Mouse (Mus musculus): ENCODE measurements around the gene Gm10974. TPM values are rescaled to one million over a fixed set of nuclear protein-coding genes. Genes with fewer than 3 reads are reported as not detected.

Gene Gm10974
- polyA plus RNA-seq, 2 experiments = not detected

DNA sequence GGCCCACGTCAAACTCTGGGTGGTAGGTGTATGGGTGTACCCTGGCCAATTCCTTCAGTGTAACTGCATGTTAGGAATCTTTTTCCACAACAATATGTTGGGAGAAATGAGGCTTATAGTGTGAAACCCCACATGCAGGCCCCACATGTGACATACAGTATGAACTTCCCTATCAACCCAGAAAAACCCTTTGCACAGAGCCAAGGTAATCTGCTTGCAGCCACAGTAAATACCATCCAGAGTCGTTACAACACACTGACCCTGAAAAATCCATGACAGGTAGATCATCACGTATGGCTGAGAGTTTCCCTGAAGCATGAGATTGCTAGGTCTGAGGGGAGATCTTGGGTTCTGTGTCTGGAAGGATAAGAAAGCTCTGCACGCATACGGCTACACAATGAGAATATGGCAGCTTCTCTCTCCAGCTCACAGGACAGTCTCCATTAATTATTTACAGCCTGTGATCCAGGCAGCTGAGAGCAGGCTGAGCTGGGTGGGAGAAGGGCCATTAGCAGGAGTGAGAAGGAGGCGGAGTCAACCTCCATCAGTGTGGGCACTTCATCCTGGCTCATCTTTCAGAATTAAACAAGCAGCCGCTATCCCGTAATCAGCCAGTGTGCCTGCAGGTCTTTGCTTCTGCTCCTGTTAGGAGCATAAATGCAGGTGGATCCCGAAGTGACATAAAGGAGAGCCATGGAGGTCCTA lies 18.6 kb upstream of the Gm10974 start:
- no peak overlapping the region for H3K4me3 ChIP-seq (replicated peaks; ENCODE audit: low read length)
- H3K9ac ChIP-seq (ENCODE audit: low read depth, low read length, severe bottlenecking) = no peak overlapping the region
- H3K4me1 ChIP-seq (ENCODE audit: control insufficient read depth, insufficient read depth, low read length) = peaks cover 3% of the 10 kb centered on the region; the same call in 1 of the 2 replicates
- H3K4me2 ChIP-seq (replicated peaks; ENCODE audit: low read depth, low read length, severe bottlenecking) = no peak overlapping the region
- H3K27ac ChIP-seq (replicated peaks; ENCODE audit: low read depth, low read length) = no peak overlapping the region
- DNase-seq (ENCODE audit: low spot score) (no peak), ATAC-seq (ENCODE audit: low FRiP score, low read depth) (no peak)
- H3K27me3 ChIP-seq (ENCODE audit: control insufficient read depth, insufficient read depth, low read length) = no peaks in the 10 kb centered on the region
- 42% methylated on average over 9 of the region's 9 CpGs for WGBS
- H3K36me3 ChIP-seq (ENCODE audit: control insufficient read depth, insufficient read depth, low read length) = no peaks in the 10 kb centered on the region
- no peak for TF ChIP-seq POLR2A (IDR thresholded peaks at IDR 0.05; ENCODE audit: borderline replicate concordance, extremely low read depth, insufficient read depth, insufficient read length)
- no peaks in the 10 kb centered on the region for H3K9me3 ChIP-seq (ENCODE audit: control insufficient read depth, low read length)

GRCm38 (mm10) chr7:66348588-66348987 lies 17.1 kb upstream of the Gm10974 start:
- no peak for TF ChIP-seq POLR2A (IDR thresholded peaks at IDR 0.05; ENCODE audit: borderline replicate concordance, extremely low read depth, insufficient read depth, insufficient read length)
- Histone ChIP-seq H3K9me3 (ENCODE audit: control insufficient read depth, low read length) (no peaks in the 10 kb centered on the region), H3K27ac (replicated peaks; ENCODE audit: low read depth, low read length) (no peak overlapping the region), H3K9ac (ENCODE audit: low read depth, low read length, severe bottlenecking) (no peak overlapping the region), H3K36me3 (ENCODE audit: control insufficient read depth, insufficient read depth, low read length) (no peaks in the 10 kb centered on the region), H3K4me1 (ENCODE audit: control insufficient read depth, insufficient read depth, low read length) (no peaks in the 10 kb centered on the region), H3K4me3 (replicated peaks; ENCODE audit: low read length) (no peak overlapping the region), H3K4me2 (replicated peaks; ENCODE audit: low read depth, low read length, severe bottlenecking) (no peak overlapping the region), H3K27me3 (ENCODE audit: control insufficient read depth, insufficient read depth, low read length) (no peaks in the 10 kb centered on the region)
- ATAC-seq (ENCODE audit: low FRiP score, low read depth) = no peak
- 74% methylated on average over 10 of the region's 10 CpGs for WGBS
- no peak for DNase-seq (ENCODE audit: low spot score)

- ATAC-seq (ENCODE audit: low FRiP score, low read depth) = no peak
- Histone ChIP-seq H3K36me3 (ENCODE audit: control insufficient read depth, insufficient read depth, low read length) (no peaks in the 10 kb centered on the region), H3K9me3 (ENCODE audit: control insufficient read depth, low read length) (no peaks in the 10 kb centered on the region), H3K27ac (replicated peaks; ENCODE audit: low read depth, low read length) (no peak overlapping the region), H3K27me3 (ENCODE audit: control insufficient read depth, insufficient read depth, low read length) (no peaks in the 10 kb centered on the region), H3K4me1 (ENCODE audit: control insufficient read depth, insufficient read depth, low read length) (no peaks in the 10 kb centered on the region), H3K9ac (ENCODE audit: low read depth, low read length, severe bottlenecking) (no peak overlapping the region), H3K4me2 (replicated peaks; ENCODE audit: low read depth, low read length, severe bottlenecking) (no peak overlapping the region), H3K4me3 (replicated peaks; ENCODE audit: low read length) (no peak overlapping the region)
- no peak for TF ChIP-seq POLR2A (IDR thresholded peaks at IDR 0.05; ENCODE audit: borderline replicate concordance, extremely low read depth, insufficient read depth, insufficient read length)
- WGBS = 51% methylated on average over 11 of the region's 11 CpGs
- DNase-seq (ENCODE audit: low spot score) = no peak
Measured at GRCm38 (mm10) chr7:66349670-66350069, 16.0 kb upstream of the Gm10974 start.

DNA sequence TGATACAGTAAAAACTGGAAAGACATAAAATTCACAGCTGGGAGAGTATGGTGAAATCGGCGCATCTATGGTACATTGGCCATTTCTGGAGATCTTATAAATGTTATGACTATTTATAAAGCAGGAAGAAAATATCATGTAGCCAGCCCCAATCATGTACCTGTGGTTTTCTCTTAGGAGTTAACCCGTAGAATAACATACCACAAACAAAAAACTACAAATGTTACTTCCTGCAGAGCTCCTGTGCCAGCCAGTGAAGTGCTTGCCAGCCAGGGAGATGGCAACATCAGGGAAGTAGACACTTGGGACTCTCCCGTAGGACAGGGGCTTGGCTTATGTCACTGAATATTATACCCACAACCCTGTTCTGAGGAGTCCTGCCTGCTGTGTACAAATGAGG lies 14.6 kb upstream of the Gm10974 start:
- no peak for ATAC-seq (ENCODE audit: low FRiP score, low read depth)
- Histone ChIP-seq H3K27me3 (ENCODE audit: control insufficient read depth, insufficient read depth, low read length) (no peaks in the 10 kb centered on the region), H3K4me3 (replicated peaks; ENCODE audit: low read length) (no peak overlapping the region), H3K36me3 (ENCODE audit: control insufficient read depth, insufficient read depth, low read length) (no peaks in the 10 kb centered on the region), H3K9ac (ENCODE audit: low read depth, low read length, severe bottlenecking) (no peak overlapping the region), H3K4me2 (replicated peaks; ENCODE audit: low read depth, low read length, severe bottlenecking) (no peak overlapping the region), H3K27ac (replicated peaks; ENCODE audit: low read depth, low read length) (no peak overlapping the region), H3K9me3 (ENCODE audit: control insufficient read depth, low read length) (no peaks in the 10 kb centered on the region), H3K4me1 (ENCODE audit: control insufficient read depth, insufficient read depth, low read length) (no peaks in the 10 kb centered on the region)
- no peak for DNase-seq (ENCODE audit: low spot score)
- WGBS = 84% methylated on average over 4 of the region's 4 CpGs
- TF ChIP-seq POLR2A (IDR thresholded peaks at IDR 0.05; ENCODE audit: borderline replicate concordance, extremely low read depth, insufficient read depth, insufficient read length) = no peak

DNA sequence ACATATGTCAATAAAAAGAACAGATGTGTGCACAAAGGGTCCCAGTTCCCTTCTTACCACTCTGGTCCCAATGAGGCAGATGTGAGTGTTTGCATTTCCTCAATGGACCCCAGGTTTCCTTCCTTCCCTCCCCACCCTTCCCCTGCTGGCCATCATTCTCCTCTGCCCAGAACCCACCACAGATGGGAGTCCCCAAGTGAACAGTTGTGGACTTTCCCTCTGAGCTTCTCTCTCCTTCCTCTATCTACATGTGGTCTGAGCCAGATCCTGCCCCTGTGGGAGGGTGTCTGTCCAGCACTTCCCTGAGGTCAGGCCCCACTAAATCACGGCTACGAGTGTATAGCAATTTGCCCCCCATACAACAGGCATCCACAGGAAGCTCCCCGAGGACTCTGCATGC lies 10.8 kb upstream of the Gm10974 start:
- Histone ChIP-seq H3K27me3 (ENCODE audit: control insufficient read depth, insufficient read depth, low read length) (no peaks in the 10 kb centered on the region), H3K4me1 (ENCODE audit: control insufficient read depth, insufficient read depth, low read length) (no peaks in the 10 kb centered on the region), H3K4me2 (replicated peaks; ENCODE audit: low read depth, low read length, severe bottlenecking) (no peak overlapping the region), H3K9me3 (ENCODE audit: control insufficient read depth, low read length) (no peaks in the 10 kb centered on the region), H3K27ac (replicated peaks; ENCODE audit: low read depth, low read length) (no peak overlapping the region), H3K36me3 (ENCODE audit: control insufficient read depth, insufficient read depth, low read length) (no peaks in the 10 kb centered on the region), H3K4me3 (replicated peaks; ENCODE audit: low read length) (no peak overlapping the region), H3K9ac (ENCODE audit: low read depth, low read length, severe bottlenecking) (no peak overlapping the region)
- DNase-seq (ENCODE audit: low spot score) = no peak
- ATAC-seq (ENCODE audit: low FRiP score, low read depth) = no peak
- TF ChIP-seq POLR2A (IDR thresholded peaks at IDR 0.05; ENCODE audit: borderline replicate concordance, extremely low read depth, insufficient read depth, insufficient read length) = no peak
- WGBS = 21% methylated on average over 3 of the region's 3 CpGs

Data from limb, embryonic 14.5 days (tissue).